Mouse (Mus musculus) cerebellum, adult 2 months (tissue): ENCODE data around the gene Brd9.

ENCODE experiments used
- CTCF ChIP-seq: fragments of 200-500 bp; IDR thresholded peaks from 2 replicates; pipeline ENCODE4 v1.5.1; 2011; ENCODE audit warnings: low read depth, mild to moderate bottlenecking, control low read depth, low read length, moderate library complexity, borderline replicate concordance; ENCODE audit not compliant: insufficient read depth
- POLR2A ChIP-seq: fragments of 200-500 bp; IDR thresholded peaks from 2 replicates; pipeline ENCODE4 v1.6.1; 2011; ENCODE audit warnings: low read length, control low read depth, borderline replicate concordance; ENCODE audit not compliant: insufficient read depth

GRCm38 (mm10) chr13:73936938-73937320 is 682 bp upstream of the Brd9 start:
- TF ChIP-seq CTCF (no peak), POLR2A (no peak)
